Mouse (Mus musculus) bone marrow, adult 2 months (tissue): ENCODE measurements around the gene Josd1.

Source experiments
- CTCF ChIP-seq: fragments of 200-500 bp; IDR thresholded peaks from 2 replicates; pipeline ENCODE4 v1.5.1; 2011; ENCODE audit warnings: low read length, control low read depth; ENCODE audit not compliant: control insufficient read depth, insufficient read depth
- POLR2A ChIP-seq: fragments of 200-500 bp; IDR thresholded peaks from 2 replicates; pipeline ENCODE4 v1.6.1; 2011; ENCODE audit warnings: low read depth, mild to moderate bottlenecking, control low read depth, low read length, borderline replicate concordance; ENCODE audit not compliant: control insufficient read depth

GRCm38 (mm10) chr15:79708229-79708822 is 20.6 kb upstream of the Josd1 start:
- TF ChIP-seq CTCF (peak; percentile 36; the same call in 1 of the 2 replicates), POLR2A (no peak)
